Mouse (Mus musculus) T-helper 17 cell (primary cell): ENCODE measurements around the gene N4bp2.

Source experiments
- in situ Hi-C, 2 experiments: fragments of 300-600 bp; cut with MboI, MseI; formaldehyde crosslinking; loops; 1 replicate in 1 of 2; 2 replicates in 1 of 2; pipeline ENCODE4 v1.15.1; 2025; ENCODE audit warnings: high pct_unique_total_duplicates in 2 of 2

The N4bp2 gene

GRCm38 (mm10) chr5:65826476-65826875, 63.2 kb downstream of the N4bp2 start:
- in situ Hi-C loops: no loop called here

- in situ Hi-C loops: no loop called here
These were observed 63.8 kb downstream of the N4bp2 start for GRCm38 (mm10) chr5:65827102-65827501.

GRCm38 (mm10) chr5:65828261-65828660, 64.9 kb downstream of the N4bp2 start:
- in situ Hi-C loops: no loop called here

GRCm38 (mm10) chr5:65829059-65829458, 65.7 kb downstream of the N4bp2 start:
- in situ Hi-C loops: no loop called here

GRCm38 (mm10) chr5:65831917-65832618, 68.7 kb downstream of the N4bp2 start:
- in situ Hi-C loops: loop anchor here (5.0 to 10.0 kb wide), 2 partner anchors 100 to 103 kb away; partner anchors contain the start of gene Chrna9 (in 2 of the 2)

- in situ Hi-C loops: loop anchor here (5.0 to 10.0 kb wide), 2 partner anchors 99 to 102 kb away; partner anchors contain the start of gene Chrna9 (in 2 of the 2)
These were observed 69.8 kb downstream of the N4bp2 start for GRCm38 (mm10) chr5:65833092-65833491.

GRCm38 (mm10) chr5:65833766-65834498, 70.6 kb downstream of the N4bp2 start:
- in situ Hi-C loops: loop anchor here (5.0 to 10.0 kb wide), 2 partner anchors 98 to 101 kb away; partner anchors contain the start of gene Chrna9 (in 2 of the 2)

- in situ Hi-C loops: loop anchor here in 1 of 2 experiments (10.0 kb wide), 1 partner anchor 97 kb away; the partner anchor contains the start of gene Chrna9
These were observed 74.7 kb downstream of the N4bp2 start for GRCm38 (mm10) chr5:65838053-65838452.

- in situ Hi-C loops: no loop called here
These were observed 79.6 kb downstream of the N4bp2 start for GRCm38 (mm10) chr5:65842947-65843346.

- in situ Hi-C loops: loop anchor here (5.0 kb wide), 1 partner anchor 46 kb away; no protein-coding TSS in a partner anchor
These were observed 83.2 kb downstream of the N4bp2 start for GRCm38 (mm10) chr5:65846534-65846933.

GRCm38 (mm10) chr5:65846958-65847357, 83.6 kb downstream of the N4bp2 start:
- in situ Hi-C loops: loop anchor here (5.0 kb wide), 1 partner anchor 45 kb away; no protein-coding TSS in a partner anchor

GRCm38 (mm10) chr5:65847656-65848055, 84.3 kb downstream of the N4bp2 start:
- in situ Hi-C loops: loop anchor here (5.0 kb wide), 1 partner anchor 45 kb away; no protein-coding TSS in a partner anchor

- in situ Hi-C loops: no loop called here
These were observed 87.4 kb downstream of the N4bp2 start for GRCm38 (mm10) chr5:65850765-65851164.

GRCm38 (mm10) chr5:65854786-65855191, 91.5 kb downstream of the N4bp2 start:
- in situ Hi-C loops: no loop called here

- in situ Hi-C loops: no loop called here
These were observed 92.2 kb downstream of the N4bp2 start for GRCm38 (mm10) chr5:65855571-65855970.

GRCm38 (mm10) chr5:65856591-65857411, 93.5 kb downstream of the N4bp2 start:
- in situ Hi-C loops: no loop called here

GRCm38 (mm10) chr5:65857935-65858334, 94.6 kb downstream of the N4bp2 start:
- in situ Hi-C loops: no loop called here

GRCm38 (mm10) chr5:65858355-65858754, 95.0 kb downstream of the N4bp2 start:
- in situ Hi-C loops: no loop called here

- in situ Hi-C loops: no loop called here
These were observed 95.6 kb downstream of the N4bp2 start for GRCm38 (mm10) chr5:65858898-65859297.

GRCm38 (mm10) chr5:65859396-65859795, 96.1 kb downstream of the N4bp2 start:
- in situ Hi-C loops: no loop called here

GRCm38 (mm10) chr5:65860281-65861000, 97.1 kb downstream of the N4bp2 start:
- in situ Hi-C loops: no loop called here
